Mouse (Mus musculus) small intestine, adult 2 months (tissue): ENCODE measurements around the gene Wnt10a. TPM values are rescaled to one million over a fixed set of nuclear protein-coding genes. Genes with fewer than 3 reads are reported as not detected.
A peak's percentile ranks its signal among the peaks of the same experiment; 100 is the strongest.

ENCODE experiments used
- H3K27ac ChIP-seq: fragments of 200-500 bp; 2 replicates; pipeline ENCODE4 v1.5.1; 2012; ENCODE audit warnings: low read depth, low read length, control low read depth, inconsistent platforms; ENCODE audit not compliant: insufficient read depth
- H3K27me3 ChIP-seq: fragments of 200-500 bp; 2 replicates; pipeline ENCODE4 v1.6.1; 2012; ENCODE audit warnings: mild to moderate bottlenecking, moderate library complexity, low read length, inconsistent platforms; ENCODE audit not compliant: control insufficient read depth, insufficient read depth
- H3K36me3 ChIP-seq: fragments of 200-500 bp; 2 replicates; pipeline ENCODE4 v1.6.1; 2012; ENCODE audit warnings: mild to moderate bottlenecking, low read length, control low read depth, inconsistent platforms; ENCODE audit not compliant: control insufficient read depth, insufficient read depth
- H3K4me1 ChIP-seq: fragments of 200-500 bp; 2 replicates; pipeline ENCODE4 v1.6.1; 2012; ENCODE audit warnings: low read length, inconsistent platforms, mixed read lengths; ENCODE audit not compliant: control insufficient read depth, insufficient read depth, insufficient read length
- H3K4me3 ChIP-seq: fragments of 200-500 bp; 2 replicates; pipeline ENCODE4 v1.5.1; 2012; ENCODE audit warnings: low read depth, mild to moderate bottlenecking, control low read depth, inconsistent platforms, low read length, moderate library complexity
- CTCF ChIP-seq: fragments of 200-500 bp; IDR thresholded peaks from 2 replicates; pipeline ENCODE4 v1.5.1; 2012; ENCODE audit warnings: low read depth, mild to moderate bottlenecking, control low read depth, inconsistent platforms, low read length, moderate library complexity, mixed read lengths; ENCODE audit not compliant: insufficient replicate concordance, insufficient read length; ENCODE audit errors: extremely low read depth
- POLR2A ChIP-seq: fragments of 200-500 bp; IDR thresholded peaks from 2 replicates; pipeline ENCODE4 v1.6.1; 2012; ENCODE audit warnings: low read depth, mild to moderate bottlenecking, control low read depth, inconsistent platforms, low read length, moderate library complexity
- WGBS: fragments of 180-500 bp; shearing (Covaris S2); methylation state at CpG from one replicate; pipeline ENCODE4 v1.1.7; 2018; 5-methylcytosine and 5-hydroxymethylcytosine counted together
- polyA plus RNA-seq: library from polyadenylated mRNA; depleted of rRNA; stranded (reverse); fragments of >200 nt; gene quantifications from 2 replicates; pipeline ENCODE4 v1.2.3, GENCODE M21; 2012

The Wnt10a gene
- polyA plus RNA-seq, 1 experiment: 0.57 TPM

- Histone ChIP-seq H3K27me3 (peaks cover 66% of the 10 kb centered on the region), H3K4me1 (no peaks in the 10 kb centered on the region; the same call in 1 of the 2 replicates), H3K4me3 (no peak overlapping the region), H3K27ac (no peak overlapping the region), H3K36me3 (no peaks in the 10 kb centered on the region)
- 0% methylated on average over 6 of the region's 11 CpGs for WGBS
- TF ChIP-seq POLR2A (no peak), CTCF (no peak)
Observed at GRCm38 (mm10) chr1:74795145-74795529, 3.8 kb downstream of the Wnt10a start.

GRCm38 (mm10) chr1:74797459-74797858 lies 6.1 kb downstream of the Wnt10a start:
- Histone ChIP-seq H3K36me3 (no peaks in the 10 kb centered on the region), H3K27ac (no peak overlapping the region)
- WGBS: 33% methylated on average over 5 of the region's 5 CpGs

DNA sequence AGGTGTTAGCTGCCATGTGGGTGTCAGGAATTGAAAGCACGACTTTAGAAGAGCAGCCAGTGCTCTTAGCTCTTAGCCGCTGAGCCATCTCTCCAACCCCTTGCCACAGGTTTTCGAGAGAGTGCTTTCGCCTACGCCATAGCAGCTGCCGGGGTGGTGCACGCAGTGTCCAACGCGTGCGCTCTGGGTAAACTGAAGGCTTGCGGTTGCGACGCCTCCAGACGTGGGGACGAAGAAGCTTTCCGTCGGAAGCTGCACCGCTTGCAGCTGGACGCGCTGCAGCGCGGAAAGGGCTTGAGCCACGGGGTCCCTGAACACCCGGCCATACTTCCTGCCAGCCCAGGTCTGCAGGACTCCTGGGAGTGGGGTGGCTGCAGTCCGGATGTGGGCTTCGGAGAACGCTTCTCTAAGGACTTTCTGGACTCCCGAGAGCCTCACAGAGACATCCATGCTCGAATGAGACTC lies 9.1 kb downstream of the Wnt10a start:
- Histone ChIP-seq H3K27me3 (peaks cover 55% of the 10 kb centered on the region), H3K4me1 (peaks cover 5% of the 10 kb centered on the region), H3K4me3 (peak overlapping the region; percentile 6; the same call in 1 of the 2 replicates), H3K36me3 (no peaks in the 10 kb centered on the region), H3K27ac (no peak overlapping the region)
- TF ChIP-seq CTCF (no peak), POLR2A (no peak)
- WGBS: 1% methylated on average over 29 of the region's 29 CpGs

More at GRCm38 (mm10) chr1:74797459-74797858, 6.1 kb downstream of the Wnt10a start:
- Histone ChIP-seq H3K4me1 (no peaks in the 10 kb centered on the region), H3K4me3 (no peak overlapping the region), H3K27me3 (peaks cover 54% of the 10 kb centered on the region)
- TF ChIP-seq CTCF: no peak
- TF ChIP-seq POLR2A: no peak

- H3K4me3 ChIP-seq: no peak overlapping the region
- no peaks in the 10 kb centered on the region for H3K36me3 ChIP-seq
- no peak overlapping the region for H3K27ac ChIP-seq
- peaks cover 6% of the 10 kb centered on the region for H3K4me1 ChIP-seq
- TF ChIP-seq CTCF (no peak), POLR2A (no peak)
- peaks cover 60% of the 10 kb centered on the region for H3K27me3 ChIP-seq
- 40% methylated on average over 6 of the region's 6 CpGs for WGBS
Observed at GRCm38 (mm10) chr1:74801631-74802140, 10.4 kb downstream of the Wnt10a start.

GRCm38 (mm10) chr1:74802795-74803656 lies 11.7 kb downstream of the Wnt10a start:
- peak overlapping the region; percentile 59 for H3K4me3 ChIP-seq
- TF ChIP-seq POLR2A (no peak), CTCF (peak; percentile 55; the same call in 1 of the 2 replicates)
- H3K4me1 ChIP-seq: peaks cover 10% of the 10 kb centered on the region
- no peaks in the 10 kb centered on the region for H3K36me3 ChIP-seq
- WGBS: under 1% methylated on average over 57 of the region's 57 CpGs
- peaks cover 65% of the 10 kb centered on the region for H3K27me3 ChIP-seq
- no peak overlapping the region for H3K27ac ChIP-seq

GRCm38 (mm10) chr1:74804211-74804870 lies 13.0 kb downstream of the Wnt10a start:
- Histone ChIP-seq H3K36me3 (no peaks in the 10 kb centered on the region), H3K27ac (no peak overlapping the region), H3K27me3 (peaks cover 72% of the 10 kb centered on the region), H3K4me3 (no peak overlapping the region), H3K4me1 (peaks cover 10% of the 10 kb centered on the region)
- no peak for TF ChIP-seq CTCF
- no peak for TF ChIP-seq POLR2A
- WGBS: 20% methylated on average over 10 of the region's 10 CpGs

GRCm38 (mm10) chr1:74805340-74805835 lies 14.1 kb downstream of the Wnt10a start:
- Histone ChIP-seq H3K4me1 (peaks cover 10% of the 10 kb centered on the region), H3K27me3 (peaks cover 71% of the 10 kb centered on the region), H3K27ac (no peak overlapping the region), H3K36me3 (no peaks in the 10 kb centered on the region), H3K4me3 (no peak overlapping the region)
- TF ChIP-seq POLR2A: no peak
- TF ChIP-seq CTCF: no peak
- WGBS: 33% methylated on average over 4 of the region's 4 CpGs
